Mouse (Mus musculus) stomach, embryonic 15.5 days (tissue): Measurements from ENCODE around the gene Polr2g. TPM values are rescaled to one million over a fixed set of nuclear protein-coding genes. Genes with fewer than 3 reads are reported as not detected.

Experiments
- ATAC-seq: fragments of 200-750 bp; cut with Nextera tagmentation; 2 replicates; pipeline ENCODE4 v1.8.0; 2017; ENCODE audit warnings: low read depth, moderate number of reproducible peaks, moderate TSS enrichment; ENCODE audit not compliant: insufficient read depth, low FRiP score
- H3K27ac ChIP-seq: fragments of 300-500 bp; sonication (generic); 2 replicates; pipeline ENCODE4 v1.5.1; 2015; ENCODE audit warnings: mild to moderate bottlenecking, inconsistent platforms
- H3K27me3 ChIP-seq: fragments of 300-500 bp; sonication (generic); replicated peaks from 2 replicates; pipeline ENCODE4 v1.6.1; 2015; ENCODE audit warnings: inconsistent platforms
- H3K36me3 ChIP-seq: fragments of 300-500 bp; sonication (generic); 2 replicates; pipeline ENCODE4 v1.6.1; 2015; ENCODE audit warnings: inconsistent platforms
- H3K4me1 ChIP-seq: fragments of 300-500 bp; sonication (generic); 2 replicates; pipeline ENCODE4 v1.6.1; 2015; ENCODE audit warnings: inconsistent platforms
- H3K4me2 ChIP-seq: fragments of 300-500 bp; sonication (generic); 2 replicates; pipeline ENCODE4 v1.6.1; 2015; ENCODE audit warnings: mild to moderate bottlenecking, inconsistent platforms
- H3K4me3 ChIP-seq: fragments of 300-500 bp; sonication (generic); replicated peaks from 2 replicates; pipeline ENCODE4 v1.5.1; 2015; ENCODE audit warnings: inconsistent platforms
- H3K9ac ChIP-seq: fragments of 300-500 bp; sonication (generic); 2 replicates; pipeline ENCODE4 v1.6.1; 2015; ENCODE audit warnings: inconsistent platforms
- H3K9me3 ChIP-seq: fragments of 300-500 bp; sonication (generic); 2 replicates; pipeline ENCODE4 v1.6.1; 2016; ENCODE audit warnings: inconsistent platforms
- WGBS: fragments of 180-500 bp; shearing (Covaris S2); methylation state at CpG from one replicate; pipeline ENCODE4 v1.1.7; 2015; 5-methylcytosine and 5-hydroxymethylcytosine counted together
- polyA plus RNA-seq: library from polyadenylated mRNA; unstranded; fragments of >200 nt; fragmentation: Nextera tagmentation; extraction: Ambion mirVana; gene quantifications from 2 replicates; pipeline ENCODE4 v1.2.1, GENCODE M21; 2015

Gene Polr2g
- polyA plus RNA-seq, 1 experiment from 2014 or later = 136 TPM

DNA sequence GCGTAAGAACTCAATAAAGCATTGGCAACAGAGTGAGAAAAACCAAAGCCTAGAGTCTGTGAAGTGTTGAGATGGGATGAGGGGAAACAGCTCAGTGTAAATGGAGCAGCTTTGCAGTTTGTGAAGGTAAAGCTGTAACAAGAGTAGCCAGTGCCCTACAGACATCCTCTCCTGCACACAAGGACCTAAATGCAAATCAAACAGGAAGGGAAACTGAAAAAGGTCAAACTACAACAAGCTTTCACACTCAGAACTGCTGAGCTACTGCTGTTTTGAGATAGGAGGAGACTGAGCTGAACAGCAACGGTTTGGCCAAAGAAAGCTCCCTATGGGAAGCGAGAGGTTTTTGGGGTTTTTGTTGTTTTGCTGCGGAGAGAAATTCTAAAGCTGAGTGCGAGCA, 8.4 kb upstream of the Polr2g start:
- peaks cover 14% of the 10 kb centered on the region for H3K4me1 ChIP-seq
- H3K4me2 ChIP-seq = no peak overlapping the region
- peaks cover 26% of the 10 kb centered on the region; the same call in 1 of the 2 replicates for H3K36me3 ChIP-seq
- no peak overlapping the region for H3K4me3 ChIP-seq
- no peaks in the 10 kb centered on the region for H3K27me3 ChIP-seq
- 90% methylated on average over 5 of the region's 5 CpGs for WGBS
- H3K27ac ChIP-seq = no peak overlapping the region
- no peak overlapping the region for H3K9ac ChIP-seq
- H3K9me3 ChIP-seq = no peaks in the 10 kb centered on the region
- no peak for ATAC-seq

DNA sequence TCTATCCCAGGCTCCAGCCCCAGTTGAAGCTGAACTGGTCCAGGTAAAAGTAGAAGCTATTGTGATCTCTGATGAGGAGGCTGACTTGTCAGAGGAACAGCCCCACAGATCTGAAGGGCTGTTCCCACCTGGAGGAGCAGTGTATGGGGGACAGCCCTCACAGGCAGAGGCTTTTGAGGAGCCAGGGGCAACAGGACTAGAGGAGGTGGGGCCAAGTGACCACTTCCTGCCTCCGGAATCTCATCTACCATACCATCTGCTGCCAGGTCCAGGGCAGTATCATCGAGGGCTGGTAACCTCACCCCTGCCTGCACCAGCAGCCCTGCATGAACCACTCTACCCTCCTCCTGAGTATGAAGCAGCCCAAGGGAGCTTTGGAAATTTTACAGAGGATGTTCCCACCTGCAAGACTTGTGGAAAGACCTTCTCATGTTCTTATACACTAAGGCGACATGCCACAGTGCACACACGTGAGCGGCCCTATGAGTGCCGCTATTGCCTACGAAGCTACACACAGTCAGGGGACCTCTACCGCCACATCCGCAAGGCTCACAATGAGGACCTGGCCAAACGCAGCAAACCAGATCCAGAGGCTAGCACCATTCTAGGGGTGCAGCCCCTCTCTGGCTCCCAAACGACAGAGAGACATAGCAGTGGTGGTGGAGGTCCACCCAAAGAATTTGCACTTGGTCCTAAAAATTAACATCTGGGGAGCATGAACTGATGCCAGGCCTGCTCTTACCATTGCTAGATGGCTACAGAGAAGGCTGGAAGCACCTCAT, 5.7 kb upstream of the Polr2g start:
- Histone ChIP-seq H3K4me1 (peaks cover 17% of the 10 kb centered on the region), H3K27me3 (no peaks in the 10 kb centered on the region), H3K9me3 (no peaks in the 10 kb centered on the region), H3K9ac (no peak overlapping the region), H3K4me2 (no peak overlapping the region), H3K4me3 (no peak overlapping the region), H3K36me3 (peaks cover 14% of the 10 kb centered on the region; the same call in 1 of the 2 replicates), H3K27ac (no peak overlapping the region)
- WGBS = 85% methylated on average over 11 of the region's 11 CpGs
- no peak for ATAC-seq

- Histone ChIP-seq H3K27me3 (no peaks in the 10 kb centered on the region), H3K36me3 (peaks cover 14% of the 10 kb centered on the region; the same call in 1 of the 2 replicates), H3K4me3 (peak overlapping the region; percentile 70; the same call in 1 of the 2 replicates), H3K27ac (peak overlapping the region; percentile 92), H3K4me2 (peak overlapping the region; percentile 73), H3K9me3 (no peaks in the 10 kb centered on the region), H3K9ac (no peak overlapping the region), H3K4me1 (peaks cover 17% of the 10 kb centered on the region)
- no peak for ATAC-seq
- 86% methylated on average over 9 of the region's 9 CpGs for WGBS
Observed at GRCm38 (mm10) chr19:8803204-8803780, 4.9 kb upstream of the Polr2g start.

GRCm38 (mm10) chr19:8802130-8802821, 3.9 kb upstream of the Polr2g start, which contains the start of gene Zbtb3:
TSS of gene Zbtb3 (plus strand) at chr19:8802555.
- WGBS = under 1% methylated on average over 30 of the region's 30 CpGs
- H3K9ac ChIP-seq = no peak within 1 kb of the TSS; the same call in 1 of the 2 replicates
- peaks cover 17% of the 10 kb centered on the region for H3K4me1 ChIP-seq
- H3K4me3 ChIP-seq = peak within 1 kb of the TSS; percentile 70
- H3K36me3 ChIP-seq = peaks cover 6% of the 10 kb centered on the region; the same call in 1 of the 2 replicates
- H3K27ac ChIP-seq = peak within 1 kb of the TSS; percentile 92
- peak within 1 kb of the TSS; percentile 73 for H3K4me2 ChIP-seq
- H3K9me3 ChIP-seq = no peaks in the 10 kb centered on the region
- no peaks in the 10 kb centered on the region for H3K27me3 ChIP-seq
- peak; percentile 98 for ATAC-seq

DNA sequence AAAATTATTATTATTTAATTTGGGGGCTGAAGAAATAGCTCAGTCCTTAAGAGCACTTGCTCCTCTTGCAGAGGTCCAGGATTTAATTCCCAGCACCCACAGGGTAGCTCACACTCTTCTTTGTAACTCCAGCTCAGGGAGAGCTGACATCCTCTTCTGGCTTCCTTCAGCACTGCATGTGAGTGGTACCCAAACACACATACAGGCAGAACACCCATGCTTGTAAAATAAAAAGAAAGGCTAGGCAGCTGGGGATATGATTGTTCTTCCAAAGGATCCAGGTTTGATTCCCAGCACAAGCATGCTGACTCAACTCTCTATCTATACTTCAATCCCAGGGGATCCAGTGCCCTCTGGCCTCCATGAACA, 554 bp upstream of the Polr2g start:
- no peak overlapping the region for H3K9ac ChIP-seq
- H3K27ac ChIP-seq = no peak overlapping the region; the same call in 1 of the 2 replicates

DNA sequence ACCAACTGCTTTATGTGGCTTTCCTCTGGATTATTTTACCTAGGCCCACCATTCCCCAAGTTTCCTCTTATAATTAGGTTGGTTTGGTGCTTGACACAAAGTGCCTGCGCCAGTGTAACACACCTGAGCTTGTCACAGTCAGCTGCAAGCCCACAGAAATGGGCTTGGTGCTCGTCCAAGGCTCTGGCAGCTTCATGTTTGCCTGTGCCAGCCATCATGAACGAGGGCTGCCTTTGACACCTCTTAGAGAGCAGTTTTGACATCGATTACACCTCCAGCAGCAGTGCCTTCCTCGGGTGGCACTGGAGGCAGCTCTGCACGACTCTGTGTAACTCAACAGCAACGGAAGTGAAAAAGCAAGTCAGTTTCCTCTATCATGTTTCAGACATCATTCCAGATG, 8.2 kb downstream of the Polr2g start:
- Histone ChIP-seq H3K36me3 (peaks cover 28% of the 10 kb centered on the region), H3K9me3 (no peaks in the 10 kb centered on the region), H3K9ac (no peak overlapping the region), H3K27me3 (no peaks in the 10 kb centered on the region), H3K4me1 (no peaks in the 10 kb centered on the region), H3K27ac (no peak overlapping the region), H3K4me3 (no peak overlapping the region), H3K4me2 (no peak overlapping the region)
- ATAC-seq = no peak
- WGBS = 82% methylated on average over 7 of the region's 7 CpGs

More for the DNA sequence above, 554 bp upstream of the Polr2g start:
- Histone ChIP-seq H3K9me3 (no peaks in the 10 kb centered on the region), H3K36me3 (peaks cover 12% of the 10 kb centered on the region), H3K4me2 (peak overlapping the region; percentile 66), H3K4me1 (peaks cover 19% of the 10 kb centered on the region), H3K4me3 (peak overlapping the region; percentile 72), H3K27me3 (no peaks in the 10 kb centered on the region)
- ATAC-seq = no peak

DNA sequence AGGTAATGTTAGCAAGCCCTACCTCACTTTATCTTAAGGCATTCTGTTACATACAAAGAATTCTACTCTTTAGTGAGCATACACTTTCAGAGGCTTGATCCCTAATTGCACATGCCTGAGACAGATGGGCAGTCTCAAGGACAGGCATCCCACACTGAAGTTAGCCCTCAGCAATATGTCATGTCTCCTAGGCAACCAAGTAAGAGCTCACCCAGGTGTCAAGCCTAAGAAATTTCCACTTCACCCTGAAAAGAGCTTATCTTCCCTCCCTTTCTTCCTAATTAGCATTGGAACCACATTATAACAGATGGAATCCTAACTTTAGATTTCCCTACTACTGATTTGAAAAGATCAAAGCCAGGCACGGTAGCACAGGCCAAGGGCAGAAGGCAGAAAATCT, 9.2 kb downstream of the Polr2g start:
- Histone ChIP-seq H3K4me2 (no peak overlapping the region), H3K4me1 (no peaks in the 10 kb centered on the region), H3K4me3 (no peak overlapping the region), H3K9ac (no peak overlapping the region), H3K36me3 (peaks cover 19% of the 10 kb centered on the region), H3K27ac (no peak overlapping the region), H3K9me3 (no peaks in the 10 kb centered on the region), H3K27me3 (no peaks in the 10 kb centered on the region)
- 25% methylated on average over 1 of the region's 1 CpGs for WGBS
- ATAC-seq = no peak

DNA sequence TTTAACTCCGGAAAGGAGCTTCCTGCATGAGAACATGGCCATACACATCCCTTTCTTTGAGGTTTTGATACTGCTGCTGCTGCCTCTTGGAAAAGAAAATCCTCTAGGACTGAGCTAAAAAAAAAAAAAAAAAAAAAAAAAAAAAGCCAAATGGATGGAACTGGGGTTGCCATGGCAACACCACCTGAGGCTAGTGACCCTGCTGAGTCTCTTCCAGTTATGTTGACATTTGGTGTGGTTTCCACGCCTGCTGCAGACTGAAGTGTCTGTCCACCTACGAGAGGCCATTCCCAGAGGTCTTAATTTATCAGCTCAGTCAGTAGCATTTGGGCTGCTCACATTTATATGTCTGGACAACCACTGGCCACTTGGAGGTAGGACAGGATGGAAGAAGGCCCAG, 9.9 kb downstream of the Polr2g start:
- Histone ChIP-seq H3K36me3 (peaks cover 14% of the 10 kb centered on the region), H3K27ac (no peak overlapping the region), H3K27me3 (no peaks in the 10 kb centered on the region), H3K4me2 (no peak overlapping the region), H3K4me3 (no peak overlapping the region), H3K9ac (no peak overlapping the region), H3K9me3 (no peaks in the 10 kb centered on the region), H3K4me1 (no peaks in the 10 kb centered on the region)
- 26% methylated on average over 3 of the region's 3 CpGs for WGBS
- ATAC-seq = no peak

GRCm38 (mm10) chr19:8786008-8786781, 12.2 kb downstream of the Polr2g start, which contains the start of gene Taf6l:
TSS of gene Taf6l (minus strand) at chr19:8786417.
- Histone ChIP-seq H3K4me1 (no peaks in the 10 kb centered on the region), H3K36me3 (0 out of 2 replicates have a peak, but pooled peaks cover 9% of the 10 kb centered on the region), H3K9me3 (no peaks in the 10 kb centered on the region), H3K9ac (peak within 1 kb of the TSS; percentile 61; the same call in 1 of the 2 replicates), H3K27me3 (no peaks in the 10 kb centered on the region), H3K4me2 (peak within 1 kb of the TSS; percentile 70), H3K4me3 (peak within 1 kb of the TSS; percentile 75), H3K27ac (peak within 1 kb of the TSS; percentile 87)
- ATAC-seq = peak; percentile 99
- WGBS = under 1% methylated on average over 32 of the region's 32 CpGs

GRCm38 (mm10) chr19:8774951-8775421, 23.4 kb downstream of the Polr2g start:
- whole genome bisulfite sequencing = 4% methylated on average over 20 of the region's 20 CpGs
- Histone ChIP-seq H3K27me3 (no peaks in the 10 kb centered on the region), H3K36me3 (peaks cover 15% of the 10 kb centered on the region; the same call in 1 of the 2 replicates), H3K4me2 (peak overlapping the region; percentile 89), H3K4me1 (peaks cover 15% of the 10 kb centered on the region), H3K27ac (peak overlapping the region; percentile 100), H3K9ac (peak overlapping the region; percentile 71), H3K4me3 (peak overlapping the region; percentile 67), H3K9me3 (no peaks in the 10 kb centered on the region)
- peak; percentile 4 for ATAC-seq
